Mouse (Mus musculus) liver, postnatal 0 days (tissue): ENCODE data around the gene Ric8b.

Experiments
- CTCF ChIP-seq: sonication (generic); IDR thresholded peaks from 2 replicates; pipeline ENCODE4 v1.5.1; 2016; ENCODE audit warnings: antibody characterized with exemption, low read depth
- EP300 ChIP-seq: IDR thresholded peaks from 2 replicates; pipeline ENCODE4 v1.6.1; 2016; ENCODE audit warnings: antibody characterized with exemption, low read depth, mild to moderate bottlenecking

GRCm38 (mm10) chr10:84928465-84928864 is 11.0 kb downstream of the Ric8b start:
- TF ChIP-seq CTCF = no peak
- no peak for TF ChIP-seq EP300
